Mouse (Mus musculus) lung, postnatal 0 days (tissue): Measurements from ENCODE around the gene Dtnbp1.

Source experiments
- CTCF ChIP-seq: IDR thresholded peaks from 2 replicates; pipeline ENCODE4 v1.5.1; 2016; ENCODE audit warnings: antibody characterized with exemption, mild to moderate bottlenecking
- EP300 ChIP-seq: IDR thresholded peaks from 2 replicates; pipeline ENCODE4 v1.6.1; 2016; ENCODE audit warnings: antibody characterized with exemption, mild to moderate bottlenecking, control low read depth

- TF ChIP-seq CTCF: no peak
- TF ChIP-seq EP300: no peak
These were observed 47.7 kb downstream of the Dtnbp1 start for GRCm38 (mm10) chr13:44954232-44954568.
